ENCODE assay signal across 10 mouse cellular contexts in genomic region chr1:183182641-183183414, GRCm38 (mm10). TPM values are rescaled to one million over a fixed set of nuclear protein-coding genes. Genes with fewer than 3 reads are reported as not detected.
A peak's percentile ranks its signal among the peaks of the same experiment; 100 is the strongest.
DNase-seq lines count a peak whose midpoint lies in the region; ATAC-seq and TF ChIP-seq lines count a peak whose summit lies in the region.
"Had no signal": no experiment of that assay in that cellular context is flagged by ENCODE, and none has a peak within 500 bp of the region (broad histone marks: within the 10 kb centered on the region; RNA-seq: fewer than 3 reads in every experiment).

No protein-coding gene starts in this region.

- 50% methylated on average over 12 of the region's 12 CpGs for WGBS in liver, embryonic 14.5 days (ENCODE audit: insufficient replicate concordance)
- 38% methylated on average over 12 of the region's 12 CpGs for WGBS in hindbrain, embryonic 16.5 days
- 45% methylated on average over 12 of the region's 12 CpGs for WGBS in stomach, embryonic 14.5 days

- peak; percentile 56 for DNase-seq in heart, adult 11 months
- no peak for DNase-seq in heart, adult 18-20 months
- DNase-seq in liver, embryonic 14.5 days (ENCODE audit: low read depth in 3 of 3, low spot score in 3 of 3), result no peak
- DNase-seq in liver, result no peak
- DNase-seq in urinary bladder, postnatal 4 days (ENCODE audit: low spot score in 2 of 2), result no peak
- no peak for DNase-seq in right cerebral cortex, postnatal 4 days
- DNase-seq: kidney, postnatal 10 days; lung, postnatal 4 days had no signal

- ATAC-seq in liver, embryonic 14.5 days (ENCODE audit: insufficient read depth), result 0 out of 2 replicates have a peak, but pooled peaks have one; percentile 8
- ATAC-seq in hindbrain, embryonic 16.5 days, result no peak
- ATAC-seq in stomach, embryonic 14.5 days (ENCODE audit: insufficient number of reproducible peaks, insufficient read depth, low FRiP score, low read depth), result peak; percentile 23; the same call in 1 of the 2 replicates

- H3K4me2 ChIP-seq in liver, embryonic 14.5 days (ENCODE audit: low read depth), result no peak overlapping the region
- no peak overlapping the region for H3K4me2 ChIP-seq in hindbrain, embryonic 16.5 days (ENCODE audit: low read length)
- no peak overlapping the region for H3K4me2 ChIP-seq in stomach, embryonic 14.5 days (replicated peaks; ENCODE audit: low read depth, low read length)

- H3K27ac ChIP-seq in liver, embryonic 14.5 days, result no peak overlapping the region
- H3K27ac ChIP-seq in hindbrain, embryonic 16.5 days (ENCODE audit: low read depth, low read length), result peak overlapping the region; percentile 52; the same call in 1 of the 2 replicates
- H3K27ac ChIP-seq in stomach, embryonic 14.5 days (ENCODE audit: low read length), result no peak overlapping the region

- H3K9me3 ChIP-seq in liver, embryonic 14.5 days (ENCODE audit: control insufficient read depth, low read length), result no peaks in the 10 kb centered on the region
- H3K9me3 ChIP-seq in hindbrain, embryonic 16.5 days (ENCODE audit: control insufficient read depth, low read length), result no peaks in the 10 kb centered on the region
- H3K9me3 ChIP-seq in stomach, embryonic 14.5 days (ENCODE audit: control insufficient read depth, low read depth, low read length), result no peaks in the 10 kb centered on the region

- no peak for TF ChIP-seq EP300 in liver, embryonic 14.5 days (IDR thresholded peaks at IDR 0.05; ENCODE audit: low read depth)

- H3K36me3 ChIP-seq in liver, embryonic 14.5 days (replicated peaks; ENCODE audit: control insufficient read depth, insufficient read depth, low read depth), result no peaks in the 10 kb centered on the region
- H3K36me3 ChIP-seq in hindbrain, embryonic 16.5 days (ENCODE audit: control insufficient read depth, insufficient read depth, low read length), result no peaks in the 10 kb centered on the region
- H3K36me3 ChIP-seq in stomach, embryonic 14.5 days (ENCODE audit: control insufficient read depth, insufficient read depth, low read length), result no peaks in the 10 kb centered on the region

- H3K4me1 ChIP-seq in liver, embryonic 14.5 days (replicated peaks; ENCODE audit: control insufficient read depth in 2 of 2, insufficient read depth in 2 of 2, low read length in 1 of 2), result peaks cover 0 to 22% of the 10 kb centered on the region in 2 experiments; a peak in 2 of 4 replicates
- H3K4me1 ChIP-seq in hindbrain, embryonic 16.5 days (ENCODE audit: control insufficient read depth, insufficient read depth, low read depth, low read length), result peaks cover 8% of the 10 kb centered on the region
- H3K4me1 ChIP-seq in stomach, embryonic 14.5 days (ENCODE audit: control insufficient read depth, insufficient read depth, low read length), result 0 out of 2 replicates have a peak, but pooled peaks cover 13% of the 10 kb centered on the region

- TF ChIP-seq CTCF in liver, embryonic 14.5 days (IDR thresholded peaks at IDR 0.05; ENCODE audit: low read depth), result no peak

- no peak overlapping the region for H3K4me3 ChIP-seq in liver, embryonic 14.5 days (ENCODE audit: insufficient read depth in 1 of 2, low read depth in 2 of 2, low read length in 2 of 2)
- H3K4me3 ChIP-seq in hindbrain, embryonic 16.5 days (ENCODE audit: low read length), result no peak overlapping the region
- H3K4me3 ChIP-seq in stomach, embryonic 14.5 days (ENCODE audit: low read depth, low read length), result no peak overlapping the region

- no peak overlapping the region for H3K9ac ChIP-seq in liver, embryonic 14.5 days (replicated peaks)
- H3K9ac ChIP-seq in hindbrain, embryonic 16.5 days (ENCODE audit: low read depth, low read length), result no peak overlapping the region
- no peak overlapping the region for H3K9ac ChIP-seq in stomach, embryonic 14.5 days (replicated peaks; ENCODE audit: low read depth, low read length)

- H3K27me3 ChIP-seq in liver, embryonic 14.5 days (ENCODE audit: control insufficient read depth, insufficient read depth, low read length), result no peaks in the 10 kb centered on the region
- no peaks in the 10 kb centered on the region for H3K27me3 ChIP-seq in hindbrain, embryonic 16.5 days (replicated peaks; ENCODE audit: control insufficient read depth, insufficient read depth, low read length)
- no peaks in the 10 kb centered on the region for H3K27me3 ChIP-seq in stomach, embryonic 14.5 days (ENCODE audit: control insufficient read depth, insufficient read depth, low read length)

RNA-seq across cellular contexts. Expression of gene Disp1, which starts 38.5 kb away (rescaled TPM):
- 1 to 10 TPM; 7.6 to 8.3 TPM for total RNA-seq in heart, adult 18-20 months (2021)
- 1.9 and 2.0 TPM in 2 replicates for polyA plus RNA-seq in liver, embryonic 14.5 days (2012; rRNA removed)
- 2.4 and 2.6 TPM in 2 replicates for polyA plus RNA-seq in liver, embryonic 14.5 days (2014; fragmentation: Nextera tagmentation; extraction: Ambion mirVana)
- polyA plus RNA-seq in hindbrain, embryonic 16.5 days (2015; fragmentation: Nextera tagmentation; extraction: Ambion mirVana), result 7.5 and 8.1 TPM in 2 replicates
- 10.6 and 12.3 TPM in 2 replicates for polyA plus RNA-seq in stomach, embryonic 14.5 days (2014; fragmentation: Nextera tagmentation; extraction: Ambion mirVana)
